Mouse (Mus musculus) heart, adult 2 months (tissue): Measurements from ENCODE around the gene Cdh3.

Experiments
- CTCF ChIP-seq: fragments of 200-600 bp; IDR thresholded peaks from 2 replicates; pipeline ENCODE4 v1.8.1; 2022; ENCODE audit warnings: antibody characterized with exemption, mild to moderate bottlenecking, moderate library complexity
- EP300 ChIP-seq: fragments of 200-500 bp; IDR thresholded peaks from 2 replicates; pipeline ENCODE4 v1.6.1; 2011; ENCODE audit warnings: low read depth, low read length, control low read depth; ENCODE audit not compliant: insufficient read depth
- POLR2A ChIP-seq: fragments of 200-500 bp; IDR thresholded peaks from 2 replicates; pipeline ENCODE4 v1.6.1; 2011; ENCODE audit warnings: mild to moderate bottlenecking, low read depth, low read length, control low read depth; ENCODE audit not compliant: insufficient read depth

DNA sequence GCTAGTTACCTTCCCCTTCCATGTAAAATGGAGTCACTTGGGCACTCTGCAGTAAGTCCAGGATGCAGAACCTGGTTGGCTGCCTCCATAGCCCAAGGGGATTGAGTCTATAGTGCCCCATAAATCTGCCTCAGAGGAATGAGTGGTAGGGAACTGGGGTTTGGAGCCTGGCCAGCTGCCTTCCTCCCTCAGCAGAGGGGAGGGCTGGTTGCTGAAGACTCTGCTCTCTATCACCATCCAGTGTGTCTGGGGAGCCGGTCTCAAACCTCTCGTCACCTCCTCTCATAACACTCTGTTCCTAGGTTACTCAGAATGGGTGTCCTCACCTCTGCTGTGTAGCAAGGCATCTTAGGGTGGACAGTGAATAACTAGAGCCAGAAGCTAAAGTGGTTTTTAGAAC lies 5.9 kb downstream of the Cdh3 start:
- TF ChIP-seq POLR2A (no peak), CTCF (no peak), EP300 (no peak)
